Mouse (Mus musculus): Measurements from ENCODE around the gene Acap1. TPM values are rescaled to one million over a fixed set of nuclear protein-coding genes. Genes with fewer than 3 reads are reported as not detected.

The Acap1 gene
- polyA plus RNA-seq, 2 experiments = 2.8 to 3.3 TPM

- no peaks in the 10 kb centered on the region for H3K36me3 ChIP-seq (replicated peaks; ENCODE audit: control insufficient read depth, insufficient read depth, low read depth)
- peak overlapping the region; percentile 18; the same call in 1 of the 2 replicates for H3K9ac ChIP-seq (replicated peaks)
- no peak for ATAC-seq (ENCODE audit: insufficient read depth)
- H3K4me3 ChIP-seq (ENCODE audit: insufficient read depth in 1 of 2, low read depth in 2 of 2, low read length in 2 of 2) = peak overlapping the region; percentile 59 to 64; a peak in 3 of 4 replicates
- 68% methylated on average over 21 of the region's 21 CpGs for WGBS (ENCODE audit: insufficient replicate concordance)
- H3K9me3 ChIP-seq (ENCODE audit: control insufficient read depth, low read length) = no peaks in the 10 kb centered on the region
- TF ChIP-seq CTCF (IDR thresholded peaks at IDR 0.05; ENCODE audit: low read depth) (no peak), EP300 (IDR thresholded peaks at IDR 0.05; ENCODE audit: low read depth) (no peak)
- no peak for DNase-seq (ENCODE audit: low read depth in 3 of 3, low spot score in 3 of 3)
- H3K27ac ChIP-seq = no peak overlapping the region
- peak overlapping the region; percentile 100 for H3K4me2 ChIP-seq (ENCODE audit: low read depth)
- H3K4me1 ChIP-seq (replicated peaks; ENCODE audit: control insufficient read depth in 2 of 2, insufficient read depth in 2 of 2, low read length in 1 of 2) = peaks cover 32 to 42% of the 10 kb centered on the region in 2 experiments
- H3K27me3 ChIP-seq (ENCODE audit: control insufficient read depth, insufficient read depth, low read length) = no peaks in the 10 kb centered on the region
These were observed 13.3 kb downstream of the Acap1 start for GRCm38 (mm10) chr11:69881787-69882670.

GRCm38 (mm10) chr11:69880853-69881603 lies 14.3 kb downstream of the Acap1 start, which contains the start of gene Kctd11:
Gene Kctd11, minus strand, starts transcription at chr11:69881406.
- H3K4me1 ChIP-seq (replicated peaks; ENCODE audit: control insufficient read depth in 2 of 2, insufficient read depth in 2 of 2, low read length in 1 of 2) = peaks cover 32 to 42% of the 10 kb centered on the region in 2 experiments
- TF ChIP-seq CTCF (IDR thresholded peaks at IDR 0.05; ENCODE audit: low read depth) (peak; percentile 59), EP300 (IDR thresholded peaks at IDR 0.05; ENCODE audit: low read depth) (no peak)
- H3K36me3 ChIP-seq (replicated peaks; ENCODE audit: control insufficient read depth, insufficient read depth, low read depth) = no peaks in the 10 kb centered on the region
- peak within 1 kb of the TSS; percentile 67 for H3K27ac ChIP-seq
- peak within 1 kb of the TSS; percentile 100 for H3K4me2 ChIP-seq (ENCODE audit: low read depth)
- peak in 1 of 3 experiments; percentile 57 for DNase-seq (ENCODE audit: low read depth in 3 of 3, low spot score in 3 of 3)
- H3K27me3 ChIP-seq (ENCODE audit: control insufficient read depth, insufficient read depth, low read length) = no peaks in the 10 kb centered on the region
- peak within 1 kb of the TSS; percentile 70 for H3K9ac ChIP-seq (replicated peaks)
- peak within 1 kb of the TSS; percentile 59 to 64 for H3K4me3 ChIP-seq (ENCODE audit: insufficient read depth in 1 of 2, low read depth in 2 of 2, low read length in 2 of 2)
- under 1% methylated on average over 46 of the region's 46 CpGs for WGBS (ENCODE audit: insufficient replicate concordance)
- H3K9me3 ChIP-seq (ENCODE audit: control insufficient read depth, low read length) = no peaks in the 10 kb centered on the region
- ATAC-seq (ENCODE audit: insufficient read depth) = peak; percentile 67

- Histone ChIP-seq H3K9ac (replicated peaks) (peak overlapping the region; percentile 70), H3K4me2 (ENCODE audit: low read depth) (peak overlapping the region; percentile 100), H3K4me3 (ENCODE audit: insufficient read depth in 1 of 2, low read depth in 2 of 2, low read length in 2 of 2) (peak overlapping the region; percentile 59 to 64), H3K27me3 (ENCODE audit: control insufficient read depth, insufficient read depth, low read length) (no peaks in the 10 kb centered on the region), H3K36me3 (replicated peaks; ENCODE audit: control insufficient read depth, insufficient read depth, low read depth) (no peaks in the 10 kb centered on the region), H3K4me1 (replicated peaks; ENCODE audit: control insufficient read depth in 2 of 2, insufficient read depth in 2 of 2, low read length in 1 of 2) (peaks cover 37 to 45% of the 10 kb centered on the region in 2 experiments), H3K9me3 (ENCODE audit: control insufficient read depth, low read length) (no peaks in the 10 kb centered on the region), H3K27ac (peak overlapping the region; percentile 67)
- 1% methylated on average over 18 of the region's 18 CpGs for WGBS (ENCODE audit: insufficient replicate concordance)
- TF ChIP-seq EP300 (IDR thresholded peaks at IDR 0.05; ENCODE audit: low read depth) (no peak), CTCF (IDR thresholded peaks at IDR 0.05; ENCODE audit: low read depth) (peak; percentile 95)
- ATAC-seq (ENCODE audit: insufficient read depth) (peak; percentile 39), DNase-seq (ENCODE audit: low read depth in 3 of 3, low spot score in 3 of 3) (peak in 2 of 3 experiments; percentile 55 to 72)
These were observed 14.9 kb downstream of the Acap1 start for GRCm38 (mm10) chr11:69880506-69880852.

- peak overlapping the region; percentile 100 for H3K4me2 ChIP-seq (ENCODE audit: low read depth)
- H3K27me3 ChIP-seq (ENCODE audit: control insufficient read depth, insufficient read depth, low read length) = no peaks in the 10 kb centered on the region
- peak overlapping the region; percentile 72 for H3K27ac ChIP-seq
- 74% methylated on average over 15 of the region's 15 CpGs for WGBS (ENCODE audit: insufficient replicate concordance)
- peak overlapping the region in 1 of 2 experiments; percentile 64; a peak in 2 of 4 replicates for H3K4me3 ChIP-seq (ENCODE audit: insufficient read depth in 1 of 2, low read depth in 2 of 2, low read length in 2 of 2)
- ATAC-seq (ENCODE audit: insufficient read depth) (no peak), DNase-seq (ENCODE audit: low read depth in 3 of 3, low spot score in 3 of 3) (no peak)
- no peaks in the 10 kb centered on the region for H3K9me3 ChIP-seq (ENCODE audit: control insufficient read depth, low read length)
- H3K9ac ChIP-seq (replicated peaks) = 0 out of 2 replicates have a peak overlapping the region, but pooled peaks have one; percentile 7
- peaks cover 41 to 52% of the 10 kb centered on the region in 2 experiments for H3K4me1 ChIP-seq (replicated peaks; ENCODE audit: control insufficient read depth in 2 of 2, insufficient read depth in 2 of 2, low read length in 1 of 2)
- TF ChIP-seq EP300 (IDR thresholded peaks at IDR 0.05; ENCODE audit: low read depth) (no peak), CTCF (IDR thresholded peaks at IDR 0.05; ENCODE audit: low read depth) (no peak)
- H3K36me3 ChIP-seq (replicated peaks; ENCODE audit: control insufficient read depth, insufficient read depth, low read depth) = no peaks in the 10 kb centered on the region
These were observed 15.6 kb downstream of the Acap1 start for GRCm38 (mm10) chr11:69879711-69880110.

All from liver, embryonic 14.5 days (tissue).